Mouse (Mus musculus): ENCODE data around the gene Lpo.

The Lpo gene

GRCm38 (mm10) chr11:87805448-87805847 is 22.6 kb downstream of the Lpo start:
- no peak for DNase-seq (ENCODE audit: low spot score in 2 of 2)

GRCm38 (mm10) chr11:87802621-87803020 is 25.5 kb downstream of the Lpo start:
- no peak for DNase-seq (ENCODE audit: low spot score in 2 of 2)

- peak; percentile 34 to 61 for DNase-seq (ENCODE audit: low spot score in 2 of 2)
Measured at GRCm38 (mm10) chr11:87801711-87802275, 26.3 kb downstream of the Lpo start.

DNA sequence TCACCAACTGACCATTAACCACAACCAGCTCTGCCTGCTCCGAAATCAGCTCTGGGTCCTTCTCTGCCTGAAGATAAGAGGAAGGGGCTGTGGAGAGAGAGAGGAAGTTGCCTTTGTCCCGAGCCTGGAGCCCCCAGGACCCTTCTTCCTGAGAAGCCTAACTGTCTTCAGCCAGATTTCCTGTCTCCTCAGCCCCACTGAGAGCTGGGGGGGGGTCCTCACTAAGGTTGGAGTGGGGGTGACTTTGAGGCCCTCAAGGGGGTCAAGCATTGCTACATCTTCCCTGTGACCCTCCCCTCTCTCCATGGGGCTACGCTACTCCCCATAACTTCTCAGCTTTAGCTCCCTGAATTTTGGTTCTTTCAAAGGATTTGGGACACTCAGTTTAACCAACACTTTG is 34.6 kb downstream of the Lpo start, which contains the start of gene Mpo:
Gene Mpo (plus strand): TSS at position 122 of the 400 bp plus-strand sequence.
- no peak for DNase-seq (ENCODE audit: low spot score in 2 of 2)

DNA sequence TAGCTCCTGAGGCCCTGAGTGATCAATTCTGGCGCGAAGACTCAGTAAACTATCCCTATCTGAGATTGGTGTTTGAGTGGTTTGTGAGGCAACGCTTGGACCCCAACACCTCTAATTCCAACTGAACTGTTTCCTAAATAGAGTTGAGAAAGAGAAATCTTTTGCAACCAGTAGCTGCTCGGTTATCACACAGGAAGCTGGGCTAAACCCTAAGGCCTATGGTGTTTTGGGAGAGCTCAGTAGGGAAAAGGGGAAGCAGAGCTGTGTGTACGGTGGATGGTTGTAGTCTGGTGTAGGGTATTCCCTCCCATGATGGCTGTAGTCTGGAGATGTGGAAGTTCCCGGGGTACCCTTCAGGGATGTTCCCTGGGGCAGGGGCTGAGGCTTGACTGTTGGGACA is 38.0 kb downstream of the Lpo start:
- DNase-seq (ENCODE audit: low spot score in 2 of 2): no peak

DNA sequence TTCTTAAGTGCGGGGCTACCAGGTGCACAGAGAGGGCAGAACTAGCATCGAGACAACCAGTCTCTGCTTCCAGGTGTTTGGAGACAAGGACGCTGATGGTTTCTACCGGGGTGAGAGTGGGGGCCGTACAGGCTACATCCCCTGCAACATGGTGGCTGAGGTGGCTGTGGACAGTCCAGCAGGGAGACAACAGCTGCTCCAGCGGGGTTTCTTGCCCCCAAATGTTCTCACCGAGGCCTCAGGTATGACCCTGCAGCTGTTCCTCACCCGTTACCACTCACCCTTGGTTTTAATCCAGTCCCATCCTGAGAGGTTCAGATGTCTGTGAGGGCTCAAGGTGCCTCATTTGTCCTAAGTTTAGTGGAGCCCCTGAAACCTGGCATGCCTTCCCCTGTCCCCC is 48.0 kb downstream of the Lpo start:
- no peak for DNase-seq (ENCODE audit: low spot score in 2 of 2)

GRCm38 (mm10) chr11:87779392-87779791 is 48.7 kb downstream of the Lpo start:
- no peak for DNase-seq (ENCODE audit: low spot score in 2 of 2)

- DNase-seq (ENCODE audit: low spot score in 2 of 2): no peak
Measured at GRCm38 (mm10) chr11:87778915-87779314, 49.2 kb downstream of the Lpo start.

DNA sequence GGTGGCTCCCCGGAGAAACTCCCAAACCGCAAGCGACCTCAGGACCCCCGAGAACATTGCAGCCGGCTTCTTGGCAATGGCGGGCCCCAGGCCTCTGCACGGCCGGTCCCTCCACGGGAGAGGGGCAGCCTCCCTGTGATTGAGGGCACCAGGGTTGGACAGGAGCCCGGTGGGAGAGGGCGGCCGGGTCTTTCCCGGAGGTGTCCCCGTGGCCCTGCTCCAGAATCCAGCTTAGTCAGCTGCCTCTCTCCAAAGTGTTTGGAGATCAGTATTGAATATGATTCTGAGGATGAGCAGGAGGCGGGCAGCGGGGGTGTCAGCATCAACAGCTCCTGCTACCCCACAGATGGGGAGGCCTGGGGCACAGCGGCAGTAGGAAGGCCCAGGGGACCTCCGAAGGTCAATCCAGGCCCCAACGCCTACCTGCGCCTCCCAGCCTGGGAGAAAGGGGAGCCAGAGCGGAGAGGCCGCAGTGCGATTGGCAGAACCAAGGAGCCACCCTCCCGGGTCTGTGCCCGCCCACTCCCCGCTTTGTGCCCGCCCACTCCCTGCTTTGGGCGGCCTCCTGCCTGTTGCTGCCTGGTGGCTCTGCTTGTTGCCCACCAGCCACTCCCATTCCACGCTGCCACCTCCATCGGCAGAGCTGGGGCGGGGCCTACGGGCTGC is 49.9 kb downstream of the Lpo start:
- DNase-seq (ENCODE audit: low spot score in 2 of 2): peak in 1 of 2 experiments; percentile 49

DNA sequence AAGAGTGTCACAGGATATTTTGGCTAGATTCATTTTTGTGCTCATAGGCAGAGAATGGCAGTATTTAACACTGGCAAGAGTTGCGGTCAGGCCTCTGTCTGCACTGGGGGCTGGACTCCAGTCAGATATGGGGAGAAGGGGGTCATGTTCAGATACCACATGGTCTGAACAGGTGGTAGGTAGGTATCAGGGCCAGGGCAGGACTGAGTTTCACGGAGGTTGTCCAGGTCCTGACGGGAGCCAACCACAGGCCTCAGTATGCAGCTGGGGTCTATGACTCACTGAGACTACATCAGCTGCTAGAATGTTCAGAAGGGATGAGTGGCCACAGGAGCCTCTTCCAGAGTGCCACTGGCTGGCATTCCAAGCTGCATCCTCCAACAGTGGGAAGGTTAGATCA is 55.7 kb downstream of the Lpo start:
- DNase-seq (ENCODE audit: low spot score in 2 of 2): no peak

DNA sequence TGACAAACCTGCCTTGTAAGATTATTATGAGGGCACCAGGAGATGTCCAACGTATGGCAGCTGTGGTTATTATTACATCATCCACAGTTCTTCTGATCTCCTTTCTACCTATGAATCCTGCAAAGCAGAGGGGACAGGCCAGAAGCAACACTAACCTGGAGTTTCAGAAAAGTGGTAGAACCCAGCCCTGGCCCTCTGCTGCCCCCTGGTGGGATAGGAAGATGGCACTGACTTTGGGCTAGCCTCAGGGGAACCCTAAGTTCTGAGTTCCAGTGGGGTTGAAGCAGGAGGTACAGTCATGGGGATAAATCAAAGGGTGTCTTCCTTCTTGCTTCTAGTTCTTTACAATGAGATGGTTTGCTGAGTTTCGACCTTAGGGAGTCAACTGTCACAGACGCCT is 57.1 kb downstream of the Lpo start:
- no peak for DNase-seq (ENCODE audit: low spot score in 2 of 2)

- DNase-seq (ENCODE audit: low spot score in 2 of 2): no peak
Measured at GRCm38 (mm10) chr11:87768745-87769144, 59.3 kb downstream of the Lpo start.

- peak in 1 of 2 experiments; percentile 25 for DNase-seq (ENCODE audit: low spot score in 2 of 2)
Measured at GRCm38 (mm10) chr11:87763988-87764876, 63.9 kb downstream of the Lpo start.

DNA sequence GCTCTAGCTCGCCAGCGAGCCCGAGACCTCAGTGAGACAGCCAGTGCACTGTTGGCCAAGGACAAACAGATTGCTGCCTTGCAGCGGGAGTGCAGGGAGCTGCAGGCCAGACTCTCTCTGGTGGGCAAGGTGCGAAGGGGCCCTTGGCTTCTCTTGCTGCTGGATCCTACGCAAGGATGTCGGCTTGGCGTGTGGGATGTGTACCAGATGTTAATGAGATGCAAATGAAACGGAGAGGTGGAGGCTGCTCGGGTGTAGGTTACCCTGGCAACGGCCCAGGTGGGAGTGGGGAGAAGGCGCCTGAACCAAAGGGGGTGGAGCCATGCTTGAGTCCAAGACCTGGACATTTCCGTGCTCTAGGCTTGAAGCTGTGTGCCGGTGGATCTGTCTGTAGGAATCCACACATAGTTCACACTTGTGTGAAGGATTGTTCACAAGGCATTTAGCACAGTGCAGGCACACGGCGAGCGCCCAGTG is 64.5 kb downstream of the Lpo start:
- DNase-seq (ENCODE audit: low spot score in 2 of 2): peak; percentile 84 to 87

DNA sequence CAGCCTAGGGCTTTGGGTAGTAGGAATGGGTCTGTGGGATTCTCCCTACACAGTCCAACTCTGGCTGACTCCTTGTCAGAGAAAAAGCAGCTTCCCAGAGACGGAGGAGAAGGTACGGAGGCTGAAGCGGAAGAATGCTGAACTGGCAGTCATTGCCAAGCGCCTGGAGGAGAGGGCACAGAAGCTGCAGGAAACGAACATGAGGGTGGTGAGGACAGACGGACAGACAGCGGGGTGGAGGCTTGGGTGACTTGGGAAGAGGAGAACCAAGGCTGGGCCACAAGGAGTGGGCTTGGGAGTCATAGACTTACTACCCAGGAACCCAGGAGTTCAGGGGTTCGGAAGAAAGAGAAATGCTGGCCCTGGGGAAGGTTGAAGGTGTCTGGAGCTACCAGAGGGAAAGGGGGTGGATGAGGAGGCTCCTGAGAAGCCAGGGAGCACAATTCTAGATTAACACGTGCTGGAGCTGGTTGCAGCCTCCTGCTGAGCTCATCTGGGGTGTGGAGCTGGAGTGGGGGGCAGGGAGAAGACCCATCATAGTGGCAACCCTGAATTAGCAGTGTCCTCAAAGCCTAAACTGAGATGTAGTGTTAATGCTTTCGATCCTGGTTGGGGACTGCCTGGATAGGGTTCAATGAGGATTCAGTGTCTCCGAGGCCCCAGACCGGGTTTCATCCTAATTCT is 65.2 kb downstream of the Lpo start:
- peak in 1 of 2 experiments; percentile 36 for DNase-seq (ENCODE audit: low spot score in 2 of 2)

GRCm38 (mm10) chr11:87761806-87762701 is 66.0 kb downstream of the Lpo start:
- no peak for DNase-seq (ENCODE audit: low spot score in 2 of 2)

GRCm38 (mm10) chr11:87761181-87761721 is 66.8 kb downstream of the Lpo start:
- DNase-seq (ENCODE audit: low spot score in 2 of 2): no peak

DNA sequence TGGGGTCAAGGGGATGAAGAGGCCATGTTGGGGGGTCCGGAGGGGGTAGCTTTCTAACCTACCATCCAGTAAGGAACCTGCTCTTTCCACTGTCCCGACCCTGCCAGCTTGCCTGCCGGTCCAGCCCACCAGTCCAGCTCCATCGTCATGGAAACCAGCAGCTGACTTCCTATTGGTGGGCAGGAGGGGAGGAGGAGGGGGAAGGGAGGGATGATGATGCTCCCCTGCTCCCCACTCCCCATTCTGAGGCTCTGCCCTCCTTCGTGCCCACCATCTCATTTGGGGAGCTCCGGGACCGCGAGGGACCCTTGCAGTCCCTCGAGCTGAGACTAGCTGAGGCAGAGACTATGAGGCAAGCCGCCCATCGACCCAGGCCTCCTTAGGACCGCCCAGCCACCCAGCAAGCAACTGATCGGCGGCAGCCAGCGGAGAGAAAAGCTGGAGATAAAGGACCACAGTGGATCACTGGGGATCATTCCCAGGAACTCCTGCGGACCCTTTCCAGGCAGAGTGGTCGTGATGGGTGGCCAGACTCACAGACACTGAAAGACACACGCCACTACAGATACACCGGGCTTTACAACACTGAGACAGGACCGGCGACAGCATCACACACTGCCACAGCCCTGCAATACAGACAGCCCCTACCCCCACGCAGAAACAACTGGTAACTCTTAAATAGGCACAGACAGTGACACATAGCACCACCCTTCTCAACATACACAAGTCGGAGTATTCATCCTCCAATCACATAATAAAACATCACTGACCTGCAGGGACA is 67.6 kb downstream of the Lpo start, which contains the start of gene Tspoap1:
Gene Tspoap1 (plus strand): TSS at position 241 of the 781 bp plus-strand sequence.
- DNase-seq (ENCODE audit: low spot score in 2 of 2): peak in 1 of 2 experiments; percentile 68

GRCm38 (mm10) chr11:87759609-87760005 is 68.5 kb downstream of the Lpo start:
- no peak for DNase-seq (ENCODE audit: low spot score in 2 of 2)

All from right cerebral cortex, postnatal 36 days (tissue).